Mouse (Mus musculus): Measurements from ENCODE around the gene Rimbp3. TPM values are rescaled to one million over a fixed set of nuclear protein-coding genes. Genes with fewer than 3 reads are reported as not detected.
"Not testable (repeated sequence)": the region's sequence is repeated elsewhere in the genome, so short reads cannot be mapped to it uniquely, and the experiment has no call there.

Rimbp3 gene
- 2.6 and 3.3 TPM in 2 replicates for polyA plus RNA-seq (2015; fragmentation: Nextera tagmentation; extraction: Ambion mirVana)

GRCm38 (mm10) chr16:17208389-17209361 lies at the start of gene Rimbp3:
Gene Rimbp3, plus strand, starts transcription at chr16:17208603.
- H3K27me3 ChIP-seq (replicated peaks) = peaks cover 3% of the 10 kb centered on the region; the same call in 1 of the 2 replicates
- peak within 1 kb of the TSS; percentile 65 for H3K4me3 ChIP-seq
- H3K27ac ChIP-seq = peak within 1 kb of the TSS; percentile 92
- peaks cover 25% of the 10 kb centered on the region for H3K4me1 ChIP-seq
- no peaks in the 10 kb centered on the region for H3K36me3 ChIP-seq (replicated peaks)
- peak within 1 kb of the TSS; percentile 72 for H3K9ac ChIP-seq
- H3K9me3 ChIP-seq = no peaks in the 10 kb centered on the region
- H3K4me2 ChIP-seq = peak within 1 kb of the TSS; percentile 97
- ATAC-seq (replicated peaks) = peak; percentile 85
- WGBS = under 1% methylated on average over 85 of the region's 85 CpGs

- 97% methylated on average over 1 of the region's 1 CpGs for WGBS
- not testable (repeated sequence) for ATAC-seq (replicated peaks); H3K27me3 ChIP-seq (replicated peaks); H3K36me3 ChIP-seq (replicated peaks); H3K9me3 ChIP-seq; H3K4me3 ChIP-seq; H3K27ac ChIP-seq; H3K9ac ChIP-seq; H3K4me2 ChIP-seq; H3K4me1 ChIP-seq
Observed at GRCm38 (mm10) chr16:17165478-17165877, 42.9 kb upstream of the Rimbp3 start.

- peaks cover 5% of the 10 kb centered on the region; the same call in 1 of the 2 replicates for H3K36me3 ChIP-seq (replicated peaks)
- H3K4me1 ChIP-seq = no peaks in the 10 kb centered on the region
- H3K4me3 ChIP-seq = no peak overlapping the region
- H3K4me2 ChIP-seq = no peak overlapping the region
- no peak for ATAC-seq (replicated peaks)
- H3K9me3 ChIP-seq = no peaks in the 10 kb centered on the region
- H3K27me3 ChIP-seq (replicated peaks) = no peaks in the 10 kb centered on the region
- no peak overlapping the region for H3K27ac ChIP-seq
- no peak overlapping the region for H3K9ac ChIP-seq
Observed at GRCm38 (mm10) chr16:17167179-17167578, 41.2 kb upstream of the Rimbp3 start.

- H3K9ac ChIP-seq = no peak overlapping the region
- no peak overlapping the region for H3K4me2 ChIP-seq
- 91% methylated on average over 5 of the region's 5 CpGs for WGBS
- H3K4me3 ChIP-seq = no peak overlapping the region
- no peak for ATAC-seq (replicated peaks)
- no peaks in the 10 kb centered on the region for H3K9me3 ChIP-seq
- no peak overlapping the region for H3K27ac ChIP-seq
- H3K4me1 ChIP-seq = no peaks in the 10 kb centered on the region
- peaks cover 13% of the 10 kb centered on the region; the same call in 1 of the 2 replicates for H3K36me3 ChIP-seq (replicated peaks)
- no peaks in the 10 kb centered on the region for H3K27me3 ChIP-seq (replicated peaks)
Observed at GRCm38 (mm10) chr16:17168049-17168448, 40.4 kb upstream of the Rimbp3 start.

- no peaks in the 10 kb centered on the region for H3K4me1 ChIP-seq
- H3K36me3 ChIP-seq (replicated peaks) = peaks cover 17% of the 10 kb centered on the region; the same call in 1 of the 2 replicates
- H3K4me2 ChIP-seq = no peak overlapping the region
- WGBS = 94% methylated on average over 2 of the region's 2 CpGs
- H3K27ac ChIP-seq = no peak overlapping the region
- no peak overlapping the region for H3K9ac ChIP-seq
- no peak for ATAC-seq (replicated peaks)
- no peaks in the 10 kb centered on the region for H3K9me3 ChIP-seq
- H3K4me3 ChIP-seq = no peak overlapping the region
- no peaks in the 10 kb centered on the region for H3K27me3 ChIP-seq (replicated peaks)
Observed at GRCm38 (mm10) chr16:17175765-17176164, 32.6 kb upstream of the Rimbp3 start.

GRCm38 (mm10) chr16:17177623-17178170 lies 30.7 kb upstream of the Rimbp3 start:
- WGBS = 97% methylated on average over 1 of the region's 1 CpGs
- no peak for ATAC-seq (replicated peaks)
- H3K4me2 ChIP-seq = no peak overlapping the region

GRCm38 (mm10) chr16:17179706-17180105 lies 28.7 kb upstream of the Rimbp3 start:
- Histone ChIP-seq H3K36me3 (replicated peaks) (peaks cover 8% of the 10 kb centered on the region; the same call in 1 of the 2 replicates), H3K4me1 (no peaks in the 10 kb centered on the region), H3K27me3 (replicated peaks) (no peaks in the 10 kb centered on the region), H3K9me3 (no peaks in the 10 kb centered on the region), H3K4me3 (no peak overlapping the region), H3K9ac (no peak overlapping the region), H3K4me2 (no peak overlapping the region), H3K27ac (no peak overlapping the region)
- ATAC-seq (replicated peaks) = no peak
- WGBS = 95% methylated on average over 3 of the region's 3 CpGs

More at GRCm38 (mm10) chr16:17177623-17178170, 30.7 kb upstream of the Rimbp3 start:
- Histone ChIP-seq H3K4me3 (no peak overlapping the region), H3K27me3 (replicated peaks) (no peaks in the 10 kb centered on the region), H3K9me3 (no peaks in the 10 kb centered on the region), H3K36me3 (replicated peaks) (peaks cover 13% of the 10 kb centered on the region; the same call in 1 of the 2 replicates), H3K9ac (no peak overlapping the region), H3K27ac (no peak overlapping the region), H3K4me1 (no peaks in the 10 kb centered on the region)

GRCm38 (mm10) chr16:17181382-17181781 lies 27.0 kb upstream of the Rimbp3 start:
- Histone ChIP-seq H3K9ac (no peak overlapping the region), H3K27me3 (replicated peaks) (no peaks in the 10 kb centered on the region), H3K27ac (no peak overlapping the region), H3K9me3 (no peaks in the 10 kb centered on the region), H3K4me3 (no peak overlapping the region), H3K4me1 (no peaks in the 10 kb centered on the region), H3K4me2 (no peak overlapping the region), H3K36me3 (replicated peaks) (0 out of 2 replicates have a peak, but pooled peaks cover 2% of the 10 kb centered on the region)
- 87% methylated on average over 4 of the region's 4 CpGs for WGBS
- no peak for ATAC-seq (replicated peaks)

- Histone ChIP-seq H3K9ac (no peak overlapping the region), H3K27ac (no peak overlapping the region), H3K36me3 (replicated peaks) (no peaks in the 10 kb centered on the region), H3K27me3 (replicated peaks) (no peaks in the 10 kb centered on the region), H3K4me2 (no peak overlapping the region), H3K4me1 (no peaks in the 10 kb centered on the region), H3K4me3 (no peak overlapping the region), H3K9me3 (no peaks in the 10 kb centered on the region)
- ATAC-seq (replicated peaks) = no peak
- 80% methylated on average over 2 of the region's 2 CpGs for WGBS
Observed at GRCm38 (mm10) chr16:17182136-17182535, 26.3 kb upstream of the Rimbp3 start.

GRCm38 (mm10) chr16:17183003-17183402 lies 25.4 kb upstream of the Rimbp3 start:
- H3K9ac ChIP-seq = no peak overlapping the region
- ATAC-seq (replicated peaks) = no peak
- WGBS = 84% methylated on average over 3 of the region's 3 CpGs

GRCm38 (mm10) chr16:17185475-17185874 lies 22.9 kb upstream of the Rimbp3 start:
- no peaks in the 10 kb centered on the region for H3K27me3 ChIP-seq (replicated peaks)
- no peaks in the 10 kb centered on the region for H3K9me3 ChIP-seq
- ATAC-seq (replicated peaks) = no peak
- H3K4me1 ChIP-seq = no peaks in the 10 kb centered on the region
- H3K27ac ChIP-seq = no peak overlapping the region
- H3K4me2 ChIP-seq = no peak overlapping the region
- no peak overlapping the region for H3K4me3 ChIP-seq
- H3K9ac ChIP-seq = no peak overlapping the region
- no peaks in the 10 kb centered on the region for H3K36me3 ChIP-seq (replicated peaks)

More at GRCm38 (mm10) chr16:17183003-17183402, 25.4 kb upstream of the Rimbp3 start:
- no peak overlapping the region for H3K27ac ChIP-seq
- no peaks in the 10 kb centered on the region for H3K27me3 ChIP-seq (replicated peaks)
- H3K4me1 ChIP-seq = no peaks in the 10 kb centered on the region
- no peaks in the 10 kb centered on the region for H3K9me3 ChIP-seq
- H3K4me3 ChIP-seq = no peak overlapping the region
- no peaks in the 10 kb centered on the region for H3K36me3 ChIP-seq (replicated peaks)
- no peak overlapping the region for H3K4me2 ChIP-seq

GRCm38 (mm10) chr16:17193823-17194222 lies 14.6 kb upstream of the Rimbp3 start:
- Histone ChIP-seq H3K9ac (no peak overlapping the region), H3K9me3 (no peaks in the 10 kb centered on the region), H3K27me3 (replicated peaks) (no peaks in the 10 kb centered on the region), H3K27ac (no peak overlapping the region), H3K36me3 (replicated peaks) (no peaks in the 10 kb centered on the region; the same call in 1 of the 2 replicates), H3K4me1 (no peaks in the 10 kb centered on the region), H3K4me2 (no peak overlapping the region), H3K4me3 (no peak overlapping the region)
- WGBS = 95% methylated on average over 4 of the region's 4 CpGs
- no peak for ATAC-seq (replicated peaks)
